Mouse (Mus musculus) small intestine, adult 2 months (tissue): ENCODE data around the gene Tmem107. TPM values are rescaled to one million over a fixed set of nuclear protein-coding genes. Genes with fewer than 3 reads are reported as not detected.

Source experiments
- H3K27ac ChIP-seq: fragments of 200-500 bp; 2 replicates; pipeline ENCODE4 v1.5.1; 2012; ENCODE audit warnings: low read depth, low read length, control low read depth, inconsistent platforms; ENCODE audit not compliant: insufficient read depth
- H3K27me3 ChIP-seq: fragments of 200-500 bp; 2 replicates; pipeline ENCODE4 v1.6.1; 2012; ENCODE audit warnings: mild to moderate bottlenecking, moderate library complexity, low read length, inconsistent platforms; ENCODE audit not compliant: control insufficient read depth, insufficient read depth
- H3K36me3 ChIP-seq: fragments of 200-500 bp; 2 replicates; pipeline ENCODE4 v1.6.1; 2012; ENCODE audit warnings: mild to moderate bottlenecking, low read length, control low read depth, inconsistent platforms; ENCODE audit not compliant: control insufficient read depth, insufficient read depth
- H3K4me1 ChIP-seq: fragments of 200-500 bp; 2 replicates; pipeline ENCODE4 v1.6.1; 2012; ENCODE audit warnings: low read length, inconsistent platforms, mixed read lengths; ENCODE audit not compliant: control insufficient read depth, insufficient read depth, insufficient read length
- H3K4me3 ChIP-seq: fragments of 200-500 bp; 2 replicates; pipeline ENCODE4 v1.5.1; 2012; ENCODE audit warnings: low read depth, mild to moderate bottlenecking, control low read depth, inconsistent platforms, low read length, moderate library complexity
- CTCF ChIP-seq: fragments of 200-500 bp; IDR thresholded peaks from 2 replicates; pipeline ENCODE4 v1.5.1; 2012; ENCODE audit warnings: low read depth, mild to moderate bottlenecking, control low read depth, inconsistent platforms, low read length, moderate library complexity, mixed read lengths; ENCODE audit not compliant: insufficient replicate concordance, insufficient read length; ENCODE audit errors: extremely low read depth
- POLR2A ChIP-seq: fragments of 200-500 bp; IDR thresholded peaks from 2 replicates; pipeline ENCODE4 v1.6.1; 2012; ENCODE audit warnings: low read depth, mild to moderate bottlenecking, control low read depth, inconsistent platforms, low read length, moderate library complexity
- WGBS: fragments of 180-500 bp; shearing (Covaris S2); methylation state at CpG from one replicate; pipeline ENCODE4 v1.1.7; 2018; 5-methylcytosine and 5-hydroxymethylcytosine counted together
- polyA plus RNA-seq: library from polyadenylated mRNA; depleted of rRNA; stranded (reverse); fragments of >200 nt; gene quantifications from 2 replicates; pipeline ENCODE4 v1.2.3, GENCODE M21; 2012

Gene Tmem107
- polyA plus RNA-seq, 1 experiment = 12.8 TPM

GRCm38 (mm10) chr11:69048151-69048550, 22.5 kb upstream of the Tmem107 start:
- TF ChIP-seq POLR2A (no peak), CTCF (no peak)
- H3K4me1 ChIP-seq = peaks cover 3% of the 10 kb centered on the region; the same call in 1 of the 2 replicates
- no peaks in the 10 kb centered on the region for H3K27me3 ChIP-seq
- no peak overlapping the region for H3K27ac ChIP-seq
- WGBS = 88% methylated on average over 14 of the region's 14 CpGs
- peaks cover 6% of the 10 kb centered on the region; the same call in 1 of the 2 replicates for H3K36me3 ChIP-seq
- H3K4me3 ChIP-seq = no peak overlapping the region

- 86% methylated on average over 8 of the region's 8 CpGs for WGBS
- no peak overlapping the region for H3K27ac ChIP-seq
- H3K27me3 ChIP-seq = no peaks in the 10 kb centered on the region
- H3K4me1 ChIP-seq = peaks cover 3% of the 10 kb centered on the region; the same call in 1 of the 2 replicates
- H3K4me3 ChIP-seq = no peak overlapping the region
- H3K36me3 ChIP-seq = peaks cover 6% of the 10 kb centered on the region; the same call in 1 of the 2 replicates
- TF ChIP-seq POLR2A = no peak
- TF ChIP-seq CTCF = no peak
Observed at GRCm38 (mm10) chr11:69050748-69051147, 19.9 kb upstream of the Tmem107 start.

- Histone ChIP-seq H3K27me3 (no peaks in the 10 kb centered on the region), H3K4me3 (no peak overlapping the region), H3K27ac (no peak overlapping the region), H3K36me3 (peaks cover 6% of the 10 kb centered on the region; the same call in 1 of the 2 replicates), H3K4me1 (no peaks in the 10 kb centered on the region)
- WGBS = 86% methylated on average over 4 of the region's 4 CpGs
- no peak for TF ChIP-seq CTCF
- no peak for TF ChIP-seq POLR2A
Observed at GRCm38 (mm10) chr11:69051771-69052170, 18.8 kb upstream of the Tmem107 start.

- Histone ChIP-seq H3K4me3 (no peak overlapping the region), H3K27me3 (no peaks in the 10 kb centered on the region), H3K36me3 (peaks cover 5% of the 10 kb centered on the region; the same call in 1 of the 2 replicates), H3K4me1 (no peaks in the 10 kb centered on the region), H3K27ac (no peak overlapping the region)
- 90% methylated on average over 2 of the region's 2 CpGs for WGBS
- no peak for TF ChIP-seq CTCF
- TF ChIP-seq POLR2A = no peak
Observed at GRCm38 (mm10) chr11:69052824-69053421, 17.7 kb upstream of the Tmem107 start.

GRCm38 (mm10) chr11:69053848-69054247, 16.8 kb upstream of the Tmem107 start:
- Histone ChIP-seq H3K27me3 (no peaks in the 10 kb centered on the region), H3K4me3 (no peak overlapping the region), H3K4me1 (no peaks in the 10 kb centered on the region), H3K27ac (no peak overlapping the region), H3K36me3 (0 out of 2 replicates have a peak, but pooled peaks cover 2% of the 10 kb centered on the region)
- no peak for TF ChIP-seq CTCF
- WGBS = 51% methylated on average over 3 of the region's 3 CpGs

GRCm38 (mm10) chr11:69058265-69058664, 12.3 kb upstream of the Tmem107 start:
- H3K36me3 ChIP-seq = no peaks in the 10 kb centered on the region
- TF ChIP-seq CTCF (no peak), POLR2A (no peak)
- H3K27me3 ChIP-seq = no peaks in the 10 kb centered on the region
- peaks cover 6% of the 10 kb centered on the region for H3K4me1 ChIP-seq
- peak overlapping the region; percentile 85 for H3K4me3 ChIP-seq
- peak overlapping the region; percentile 84 for H3K27ac ChIP-seq
- WGBS = 43% methylated on average over 2 of the region's 2 CpGs

GRCm38 (mm10) chr11:69058729-69059356, 11.8 kb upstream of the Tmem107 start:
- no peaks in the 10 kb centered on the region for H3K36me3 ChIP-seq
- H3K27me3 ChIP-seq = no peaks in the 10 kb centered on the region
- WGBS = under 1% methylated on average over 19 of the region's 19 CpGs
- peak overlapping the region; percentile 85 for H3K4me3 ChIP-seq
- H3K27ac ChIP-seq = peak overlapping the region; percentile 84
- peaks cover 6% of the 10 kb centered on the region for H3K4me1 ChIP-seq
- no peak for TF ChIP-seq POLR2A
- TF ChIP-seq CTCF = no peak
